14 mouse cellular contexts compared by ENCODE assay signal in genomic region chr2:35626181-35626727, GRCm38 (mm10).
DNase-seq lines count a peak whose midpoint lies in the region; ATAC-seq and TF ChIP-seq lines count a peak whose summit lies in the region.
"Had no signal": no experiment of that assay in that cellular context is flagged by ENCODE, and none has a peak within 500 bp of the region (broad histone marks: within the 10 kb centered on the region; RNA-seq: fewer than 3 reads in every experiment).

No protein-coding gene starts in this region.

- no peaks in the 10 kb centered on the region for H3K36me3 ChIP-seq in heart, adult 2 months (ENCODE audit: control insufficient read depth, insufficient read depth, low read length)
- H3K36me3 ChIP-seq in kidney, embryonic 15.5 days: peaks cover 12% of the 10 kb centered on the region; the same call in 1 of the 2 replicates

- H3K4me2 ChIP-seq in kidney, embryonic 15.5 days: no peak overlapping the region

- no peak for TF ChIP-seq EP300 in heart, adult 2 months (IDR thresholded peaks at IDR 0.05; ENCODE audit: insufficient read depth, low read depth, low read length)

- peaks cover 22% of the 10 kb centered on the region for H3K4me1 ChIP-seq in heart, adult 2 months (ENCODE audit: control insufficient read depth, insufficient read depth, low read length)
- H3K4me1 ChIP-seq in kidney, embryonic 15.5 days: peaks cover 78% of the 10 kb centered on the region

- no peaks in the 10 kb centered on the region for H3K27me3 ChIP-seq in heart, adult 2 months (ENCODE audit: control insufficient read depth, insufficient read depth, low read length)
- no peaks in the 10 kb centered on the region for H3K27me3 ChIP-seq in kidney, embryonic 15.5 days

- WGBS in heart, adult 2 months: 67% methylated on average over 9 of the region's 9 CpGs
- 75% methylated on average over 9 of the region's 9 CpGs for WGBS in kidney, embryonic 15.5 days

- no peaks in the 10 kb centered on the region for H3K9me3 ChIP-seq in kidney, embryonic 15.5 days (replicated peaks)

- no peak for DNase-seq in heart, adult 2 months
- no peak for DNase-seq in heart, adult 18-20 months
- DNase-seq in kidney, adult 18-20 months: no peak
- DNase-seq in cerebellum, adult 11-12 months: peak; percentile 91
- DNase-seq in cerebellum, postnatal 25 days: peak; percentile 81 to 83
- DNase-seq in thymus, adult 18-20 months: no peak
- DNase-seq: midbrain, embryonic 14.5 days; spleen, adult 18-20 months had no signal

- peaks cover 7% of the 10 kb centered on the region for H3K79me2 ChIP-seq in heart, adult 2 months (replicated peaks; ENCODE audit: control insufficient read depth, insufficient read depth, low read length)

- peak overlapping the region; percentile 91 for H3K27ac ChIP-seq in heart, adult 2 months
- H3K27ac ChIP-seq in kidney, embryonic 15.5 days: peak overlapping the region; percentile 74
- H3K27ac ChIP-seq: liver, embryonic 14.5 days; macrophage had no signal

- H3K9ac ChIP-seq in heart, adult 2 months (ENCODE audit: low read depth, low read length): peak overlapping the region; percentile 59
- no peak overlapping the region for H3K9ac ChIP-seq in kidney, embryonic 15.5 days
- H3K9ac ChIP-seq: liver, embryonic 14.5 days had no signal

- intact Hi-C loops in heart, adult 2 months (cut with DNase I): no loop called here

- no peak for ATAC-seq in kidney, embryonic 15.5 days (replicated peaks; ENCODE audit: low FRiP score)
- no peak for ATAC-seq in granulocyte monocyte progenitor cell, adult 5-6 weeks (replicated peaks; ENCODE audit: poor library complexity, severe bottlenecking)
- ATAC-seq: forebrain, embryonic 14.5 days; inflammation-experienced regulatory T-cells, adult 6 months had no signal

- TF ChIP-seq CTCF in heart, adult 2 months (IDR thresholded peaks at IDR 0.05): no peak

- no peak for TF ChIP-seq POLR2A in heart, adult 2 months (IDR thresholded peaks at IDR 0.05; ENCODE audit: insufficient read depth, low read depth, low read length)

- peak overlapping the region; percentile 36 for H3K4me3 ChIP-seq in heart, adult 2 months
- no peak overlapping the region for H3K4me3 ChIP-seq in kidney, embryonic 15.5 days (replicated peaks)

Comparison
In these comparisons a context has a peak if more than half of its experiments do, and no peak if none do; other contexts are left out.
1. DNase-seq: peak in cerebellum, adult 11-12 months (single experiment) and cerebellum, postnatal 25 days (2 of 2); none in heart, adult 2 months (0 of 2), heart, adult 18-20 months (0 of 2), kidney, adult 18-20 months (single experiment) and thymus, adult 18-20 months (0 of 2).